Mouse (Mus musculus) kidney, adult 2 months (tissue): ENCODE results near the gene Eif2b2. TPM values are rescaled to one million over a fixed set of nuclear protein-coding genes. Genes with fewer than 3 reads are reported as not detected.

Source experiments
- DNase-seq: peaks from one replicate; pipeline ENCODE4 v3.0.0; 2021
- H3K27ac ChIP-seq: fragments of 200-500 bp; 2 replicates; pipeline ENCODE4 v1.5.1; 2012; ENCODE audit warnings: low read depth, low read length, control low read depth, inconsistent platforms; ENCODE audit not compliant: insufficient read depth
- H3K27me3 ChIP-seq: fragments of 200-500 bp; replicated peaks from 2 replicates; pipeline ENCODE4 v1.6.1; 2012; ENCODE audit warnings: mild to moderate bottlenecking, moderate library complexity, low read length, inconsistent platforms; ENCODE audit not compliant: control insufficient read depth, insufficient read depth
- H3K36me3 ChIP-seq: fragments of 200-500 bp; 2 replicates; pipeline ENCODE4 v1.6.1; 2012; ENCODE audit warnings: mild to moderate bottlenecking, moderate library complexity, low read length, inconsistent platforms; ENCODE audit not compliant: control insufficient read depth, insufficient read depth
- H3K4me1 ChIP-seq: fragments of 200-500 bp; 2 replicates; pipeline ENCODE4 v1.6.1; 2011; ENCODE audit warnings: low read length; ENCODE audit not compliant: control insufficient read depth, insufficient read depth
- H3K4me3 ChIP-seq: fragments of 200-500 bp; 2 replicates; pipeline ENCODE4 v1.5.1; 2011; ENCODE audit warnings: mild to moderate bottlenecking, low read depth, low read length, control low read depth; ENCODE audit not compliant: insufficient read depth
- CTCF ChIP-seq: fragments of 200-500 bp; conservative IDR thresholded peaks from 2 replicates; pipeline ENCODE4 v1.5.1; 2011; ENCODE audit warnings: low read depth, mild to moderate bottlenecking, control low read depth, low read length, moderate library complexity, mixed read lengths; ENCODE audit not compliant: insufficient read depth, insufficient read length
- POLR2A ChIP-seq: fragments of 200-500 bp; IDR thresholded peaks from one replicate; pipeline ENCODE4 v1.6.1; 2011; ENCODE audit warnings: low read depth, low read length, control low read depth
- WGBS: fragments of 180-500 bp; shearing (Covaris S2); methylation state at CpG from one replicate; pipeline ENCODE4 v1.1.7; 2018; 5-methylcytosine and 5-hydroxymethylcytosine counted together
- polyA plus RNA-seq: library from polyadenylated mRNA; depleted of rRNA; stranded (reverse); fragments of >200 nt; gene quantifications from 2 replicates; pipeline ENCODE4 v1.2.3, GENCODE M21; 2012

Eif2b2 gene
- polyA plus RNA-seq, 1 experiment = 101 TPM

- DNase-seq = no peak
- Histone ChIP-seq H3K4me3 (peak overlapping the region; percentile 26; the same call in 1 of the 2 replicates), H3K36me3 (no peaks in the 10 kb centered on the region), H3K27ac (no peak overlapping the region), H3K27me3 (no peaks in the 10 kb centered on the region), H3K4me1 (no peaks in the 10 kb centered on the region)
- TF ChIP-seq CTCF (no peak), POLR2A (no peak)
- WGBS = 40% methylated on average over 11 of the region's 11 CpGs
Measured at GRCm38 (mm10) chr12:85175926-85176845, 43.1 kb upstream of the Eif2b2 start.

- Histone ChIP-seq H3K27me3 (no peaks in the 10 kb centered on the region), H3K4me1 (no peaks in the 10 kb centered on the region), H3K36me3 (no peaks in the 10 kb centered on the region), H3K27ac (no peak overlapping the region), H3K4me3 (peak overlapping the region; percentile 26)
- whole genome bisulfite sequencing = 7% methylated on average over 32 of the region's 32 CpGs
- DNase-seq = peak; percentile 30
- TF ChIP-seq POLR2A = no peak
- TF ChIP-seq CTCF = no peak
Measured at GRCm38 (mm10) chr12:85176846-85177523, 42.3 kb upstream of the Eif2b2 start.

GRCm38 (mm10) chr12:85177740-85178239, 41.5 kb upstream of the Eif2b2 start, which contains the start of gene Pgf:
TSS of gene Pgf (minus strand) at chr12:85177790.
- DNase-seq = no peak
- H3K27ac ChIP-seq = no peak within 1 kb of the TSS

GRCm38 (mm10) chr12:85178294-85178693, 41.0 kb upstream of the Eif2b2 start:
- H3K4me3 ChIP-seq = no peak overlapping the region
- H3K4me1 ChIP-seq = no peaks in the 10 kb centered on the region
- no peak for TF ChIP-seq POLR2A
- TF ChIP-seq CTCF = no peak
- no peak for DNase-seq
- no peaks in the 10 kb centered on the region for H3K27me3 ChIP-seq
- H3K27ac ChIP-seq = no peak overlapping the region
- WGBS = 96% methylated on average over 2 of the region's 2 CpGs
- H3K36me3 ChIP-seq = no peaks in the 10 kb centered on the region

More at GRCm38 (mm10) chr12:85177740-85178239, 41.5 kb upstream of the Eif2b2 start, which contains the start of gene Pgf:
- no peaks in the 10 kb centered on the region for H3K27me3 ChIP-seq
- H3K4me3 ChIP-seq = peak within 1 kb of the TSS; percentile 26
- TF ChIP-seq POLR2A (no peak), CTCF (no peak)
- 77% methylated on average over 10 of the region's 10 CpGs for WGBS
- no peaks in the 10 kb centered on the region for H3K4me1 ChIP-seq
- H3K36me3 ChIP-seq = no peaks in the 10 kb centered on the region

GRCm38 (mm10) chr12:85181475-85182344, 37.6 kb upstream of the Eif2b2 start:
- Histone ChIP-seq H3K4me3 (no peak overlapping the region), H3K27me3 (no peaks in the 10 kb centered on the region), H3K4me1 (no peaks in the 10 kb centered on the region), H3K27ac (no peak overlapping the region), H3K36me3 (no peaks in the 10 kb centered on the region)
- 40% methylated on average over 15 of the region's 17 CpGs for WGBS
- TF ChIP-seq POLR2A (no peak), CTCF (no peak)
- DNase-seq = no peak

GRCm38 (mm10) chr12:85182345-85182643, 37.0 kb upstream of the Eif2b2 start:
- Histone ChIP-seq H3K27ac (no peak overlapping the region), H3K36me3 (no peaks in the 10 kb centered on the region), H3K27me3 (no peaks in the 10 kb centered on the region), H3K4me1 (no peaks in the 10 kb centered on the region), H3K4me3 (no peak overlapping the region)
- TF ChIP-seq CTCF (no peak), POLR2A (no peak)
- no peak for DNase-seq
- WGBS = 21% methylated on average over 8 of the region's 8 CpGs

- H3K4me3 ChIP-seq = no peak overlapping the region
- no peak overlapping the region for H3K27ac ChIP-seq
- no peak for TF ChIP-seq CTCF
- TF ChIP-seq POLR2A = no peak
- H3K36me3 ChIP-seq = no peaks in the 10 kb centered on the region
- H3K27me3 ChIP-seq = no peaks in the 10 kb centered on the region
- DNase-seq = no peak
- WGBS = 70% methylated on average over 5 of the region's 5 CpGs
- H3K4me1 ChIP-seq = no peaks in the 10 kb centered on the region
Measured at GRCm38 (mm10) chr12:85182898-85183297, 36.4 kb upstream of the Eif2b2 start.
